Mouse (Mus musculus): Measurements from ENCODE around the gene Kalrn. TPM values are rescaled to one million over a fixed set of nuclear protein-coding genes. Genes with fewer than 3 reads are reported as not detected.
A peak's percentile ranks its signal among the peaks of the same experiment; 100 is the strongest.

The Kalrn gene
- polyA plus RNA-seq, 1 experiment = 0.15 TPM

DNA sequence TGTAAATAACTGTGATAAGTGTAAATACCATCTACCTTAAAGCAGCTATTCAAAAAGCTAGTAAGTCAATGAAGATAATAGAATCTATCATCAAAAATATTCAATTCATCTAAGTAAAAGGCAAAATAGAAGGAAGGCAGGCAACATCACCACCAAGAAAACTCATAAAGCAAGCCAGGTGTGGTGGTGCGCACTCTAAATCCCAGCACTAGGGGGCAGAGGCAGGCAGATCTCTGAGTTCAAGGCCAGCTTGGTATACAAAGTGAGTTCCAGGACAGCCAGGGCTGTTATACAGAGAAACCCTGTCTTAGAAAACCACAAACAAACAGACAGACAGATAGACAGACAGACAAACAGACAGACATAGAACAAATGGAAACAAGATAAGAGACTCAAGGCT lies 305.6 kb downstream of the Kalrn start:
- TF ChIP-seq GATA1 (IDR thresholded peaks at IDR 0.05; ENCODE audit: low read length) (no peak), TAL1 (IDR thresholded peaks at IDR 0.05; ENCODE audit: low read length) (no peak)
- no peak overlapping the region for H3K4me3 ChIP-seq (replicated peaks)
- no peaks in the 10 kb centered on the region for H3K9me3 ChIP-seq (ENCODE audit: control insufficient read depth, low read length)
- H3K27me3 ChIP-seq (ENCODE audit: control insufficient read depth) = no peaks in the 10 kb centered on the region
- H3K36me3 ChIP-seq (ENCODE audit: control insufficient read depth) = no peaks in the 10 kb centered on the region
- H3K4me1 ChIP-seq (ENCODE audit: control insufficient read depth) = no peaks in the 10 kb centered on the region

DNA sequence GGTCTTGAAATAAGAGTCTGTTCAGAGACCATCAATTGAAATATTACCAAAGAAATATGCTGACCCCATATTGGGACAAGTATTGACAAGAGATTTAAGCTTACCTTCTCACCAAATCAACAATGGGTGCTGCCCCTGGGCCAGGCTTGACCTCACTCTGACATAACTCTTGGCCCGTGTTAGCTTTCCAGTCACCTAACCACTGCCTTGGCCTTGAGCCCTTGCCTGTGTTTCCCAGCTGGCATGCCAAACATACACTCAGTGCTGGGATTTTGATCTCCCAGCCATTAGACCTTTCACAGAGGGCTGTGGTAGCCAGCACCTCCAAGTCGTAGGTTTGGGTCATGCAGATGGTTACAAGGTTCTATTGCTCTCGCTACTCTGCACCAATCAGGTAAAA lies 308.7 kb downstream of the Kalrn start:
- H3K36me3 ChIP-seq (ENCODE audit: control insufficient read depth) = no peaks in the 10 kb centered on the region
- no peaks in the 10 kb centered on the region for H3K4me1 ChIP-seq (ENCODE audit: control insufficient read depth)
- TF ChIP-seq GATA1 (IDR thresholded peaks at IDR 0.05; ENCODE audit: low read length) (no peak), TAL1 (IDR thresholded peaks at IDR 0.05; ENCODE audit: low read length) (no peak)
- no peaks in the 10 kb centered on the region for H3K9me3 ChIP-seq (ENCODE audit: control insufficient read depth, low read length)
- no peak overlapping the region for H3K4me3 ChIP-seq (replicated peaks)
- H3K27me3 ChIP-seq (ENCODE audit: control insufficient read depth) = no peaks in the 10 kb centered on the region

DNA sequence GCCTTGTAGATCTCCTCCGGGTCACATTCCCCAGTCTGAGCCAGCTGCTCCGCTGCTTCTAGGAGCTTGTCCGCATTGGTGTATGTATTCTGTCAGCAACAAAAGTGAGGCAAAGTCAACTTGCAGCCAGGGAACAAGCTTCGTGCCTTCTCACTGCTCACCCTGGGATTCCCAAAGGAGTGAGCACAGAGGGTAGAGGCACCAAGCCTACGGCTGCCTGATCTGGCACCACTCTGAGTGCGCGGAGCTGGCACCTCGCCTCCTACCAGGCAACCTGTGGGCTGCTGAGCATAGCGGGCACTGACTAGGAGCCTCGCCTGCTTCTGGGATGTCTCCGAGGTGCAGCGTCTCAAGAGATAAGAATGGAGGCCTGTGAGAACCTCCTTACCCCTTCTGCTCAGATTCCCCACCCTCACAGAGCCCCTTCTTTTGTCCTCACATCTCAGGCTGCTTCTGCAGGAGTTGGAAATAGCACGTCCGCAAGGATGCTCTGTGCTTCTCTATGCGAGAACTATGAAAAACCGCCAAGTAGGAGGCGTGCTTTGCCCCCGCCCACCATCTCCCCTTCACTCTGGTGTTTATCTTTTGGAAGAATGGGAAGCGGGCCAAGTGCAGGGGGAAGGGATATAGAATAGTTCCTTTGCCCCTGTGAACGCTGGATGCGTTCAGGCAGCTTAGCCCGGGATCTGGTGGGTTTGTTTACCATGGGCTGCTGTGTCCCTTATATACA lies 310.4 kb downstream of the Kalrn start:
- TF ChIP-seq TAL1 (IDR thresholded peaks at IDR 0.05; ENCODE audit: low read length) (peak; percentile 25; the same call in 1 of the 3 replicates), GATA1 (IDR thresholded peaks at IDR 0.05; ENCODE audit: low read length) (no peak)
- Histone ChIP-seq H3K4me1 (ENCODE audit: control insufficient read depth) (no peaks in the 10 kb centered on the region), H3K9me3 (ENCODE audit: control insufficient read depth, low read length) (no peaks in the 10 kb centered on the region), H3K4me3 (replicated peaks) (no peak overlapping the region), H3K36me3 (ENCODE audit: control insufficient read depth) (no peaks in the 10 kb centered on the region), H3K27me3 (ENCODE audit: control insufficient read depth) (no peaks in the 10 kb centered on the region)

GRCm38 (mm10) chr16:34260971-34261924 lies 312.1 kb downstream of the Kalrn start:
- Histone ChIP-seq H3K4me3 (replicated peaks) (no peak overlapping the region), H3K9me3 (ENCODE audit: control insufficient read depth, low read length) (no peaks in the 10 kb centered on the region), H3K36me3 (ENCODE audit: control insufficient read depth) (no peaks in the 10 kb centered on the region), H3K27me3 (ENCODE audit: control insufficient read depth) (no peaks in the 10 kb centered on the region), H3K4me1 (ENCODE audit: control insufficient read depth) (no peaks in the 10 kb centered on the region)
- no peak for TF ChIP-seq GATA1 (IDR thresholded peaks at IDR 0.05; ENCODE audit: low read length)
- no peak for TF ChIP-seq TAL1 (IDR thresholded peaks at IDR 0.05; ENCODE audit: low read length)

DNA sequence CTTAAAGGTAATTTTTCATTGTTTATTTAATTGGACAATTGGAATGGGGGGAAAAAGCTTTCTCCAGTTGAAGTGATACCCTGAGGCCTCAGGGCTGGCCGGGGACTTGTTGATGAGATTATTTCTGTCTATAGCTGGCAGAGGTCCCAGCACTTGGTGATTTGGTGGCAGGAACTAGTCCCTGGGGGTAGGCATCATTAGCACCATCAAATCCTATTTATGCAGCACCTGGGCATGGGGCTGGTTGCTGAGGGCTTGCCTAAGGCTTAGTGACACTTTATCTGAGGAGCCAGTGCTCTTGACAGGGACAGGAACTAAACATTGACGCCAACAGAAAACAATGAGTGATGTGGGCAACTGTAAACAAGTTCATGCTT lies 318.7 kb downstream of the Kalrn start:
- Histone ChIP-seq H3K4me1 (ENCODE audit: control insufficient read depth) (no peaks in the 10 kb centered on the region), H3K27me3 (ENCODE audit: control insufficient read depth) (no peaks in the 10 kb centered on the region), H3K36me3 (ENCODE audit: control insufficient read depth) (no peaks in the 10 kb centered on the region), H3K9me3 (ENCODE audit: control insufficient read depth, low read length) (no peaks in the 10 kb centered on the region), H3K4me3 (replicated peaks) (no peak overlapping the region)
- TF ChIP-seq GATA1 (IDR thresholded peaks at IDR 0.05; ENCODE audit: low read length) (no peak), TAL1 (IDR thresholded peaks at IDR 0.05; ENCODE audit: low read length) (no peak)

- Histone ChIP-seq H3K4me1 (ENCODE audit: control insufficient read depth) (no peaks in the 10 kb centered on the region), H3K4me3 (replicated peaks) (no peak overlapping the region), H3K27me3 (ENCODE audit: control insufficient read depth) (no peaks in the 10 kb centered on the region), H3K9me3 (ENCODE audit: control insufficient read depth, low read length) (no peaks in the 10 kb centered on the region), H3K36me3 (ENCODE audit: control insufficient read depth) (no peaks in the 10 kb centered on the region)
- no peak for TF ChIP-seq GATA1 (IDR thresholded peaks at IDR 0.05; ENCODE audit: low read length)
- TF ChIP-seq TAL1 (IDR thresholded peaks at IDR 0.05; ENCODE audit: low read length) = no peak
Measured at GRCm38 (mm10) chr16:34254002-34254645, 319.2 kb downstream of the Kalrn start.

GRCm38 (mm10) chr16:34252670-34253069 lies 320.7 kb downstream of the Kalrn start:
- H3K4me1 ChIP-seq (ENCODE audit: control insufficient read depth) = no peaks in the 10 kb centered on the region
- TF ChIP-seq GATA1 (IDR thresholded peaks at IDR 0.05; ENCODE audit: low read length) = no peak
- no peak for TF ChIP-seq TAL1 (IDR thresholded peaks at IDR 0.05; ENCODE audit: low read length)
- H3K36me3 ChIP-seq (ENCODE audit: control insufficient read depth) = no peaks in the 10 kb centered on the region
- no peaks in the 10 kb centered on the region for H3K27me3 ChIP-seq (ENCODE audit: control insufficient read depth)
- no peak overlapping the region for H3K4me3 ChIP-seq (replicated peaks)
- no peaks in the 10 kb centered on the region for H3K9me3 ChIP-seq (ENCODE audit: control insufficient read depth, low read length)

- Histone ChIP-seq H3K4me3 (replicated peaks) (no peak overlapping the region), H3K27me3 (ENCODE audit: control insufficient read depth) (no peaks in the 10 kb centered on the region), H3K9me3 (ENCODE audit: control insufficient read depth, low read length) (no peaks in the 10 kb centered on the region), H3K4me1 (ENCODE audit: control insufficient read depth) (no peaks in the 10 kb centered on the region), H3K36me3 (ENCODE audit: control insufficient read depth) (no peaks in the 10 kb centered on the region)
- TF ChIP-seq TAL1 (IDR thresholded peaks at IDR 0.05; ENCODE audit: low read length) (no peak), GATA1 (IDR thresholded peaks at IDR 0.05; ENCODE audit: low read length) (no peak)
Measured at GRCm38 (mm10) chr16:34248256-34248655, 325.1 kb downstream of the Kalrn start.
